Mouse (Mus musculus): ENCODE measurements around the gene Cd4. TPM values are rescaled to one million over a fixed set of nuclear protein-coding genes. Genes with fewer than 3 reads are reported as not detected.

Gene Cd4
- polyA plus RNA-seq, 1 experiment from 2014 or later: not detected

DNA sequence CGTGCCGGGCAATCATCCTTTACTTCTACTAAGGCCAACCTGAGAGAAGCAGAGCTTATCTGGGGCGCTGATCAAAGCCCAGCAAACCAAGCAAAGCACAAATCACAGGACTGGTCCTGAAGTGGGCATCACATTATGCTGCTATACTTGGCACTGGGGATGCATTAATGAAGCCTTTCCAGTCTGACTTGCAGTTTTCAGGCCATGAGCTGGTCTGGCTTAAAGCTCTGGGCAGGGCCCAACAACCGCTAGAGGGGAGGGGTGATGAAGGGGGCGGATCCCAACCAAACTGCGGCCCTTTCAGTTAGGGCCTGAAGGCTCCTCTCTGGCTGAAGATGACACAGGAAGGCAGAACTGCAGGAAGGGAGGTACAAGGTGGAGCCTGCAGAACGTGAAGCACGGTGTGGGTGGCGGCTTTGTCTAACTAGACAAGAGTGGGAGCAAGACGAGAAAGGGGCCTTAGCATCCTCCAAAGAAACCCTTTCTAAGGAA lies 59.9 kb downstream of the Cd4 start:
- Histone ChIP-seq H3K9me3 (ENCODE audit: control insufficient read depth, low read length) (no peaks in the 10 kb centered on the region), H3K36me3 (ENCODE audit: control insufficient read depth, insufficient read depth, low read length) (peaks cover 21% of the 10 kb centered on the region; the same call in 1 of the 2 replicates), H3K4me1 (ENCODE audit: control insufficient read depth, insufficient read depth, low read length) (peaks cover 6% of the 10 kb centered on the region; the same call in 1 of the 2 replicates), H3K4me3 (ENCODE audit: low read depth, low read length) (peak overlapping the region; percentile 71), H3K9ac (ENCODE audit: low read length) (peak overlapping the region; percentile 49), H3K27ac (replicated peaks; ENCODE audit: low read depth, low read length) (no peak overlapping the region), H3K4me2 (ENCODE audit: low read depth, severe bottlenecking) (peak overlapping the region; percentile 80), H3K27me3 (ENCODE audit: control insufficient read depth, insufficient read depth, low read length) (no peaks in the 10 kb centered on the region)
- ATAC-seq (ENCODE audit: insufficient number of reproducible peaks, low FRiP score, low TSS enrichment, low read depth): no peak
- DNase-seq (ENCODE audit: low spot score): no peak
- WGBS: 24% methylated on average over 10 of the region's 10 CpGs

DNA sequence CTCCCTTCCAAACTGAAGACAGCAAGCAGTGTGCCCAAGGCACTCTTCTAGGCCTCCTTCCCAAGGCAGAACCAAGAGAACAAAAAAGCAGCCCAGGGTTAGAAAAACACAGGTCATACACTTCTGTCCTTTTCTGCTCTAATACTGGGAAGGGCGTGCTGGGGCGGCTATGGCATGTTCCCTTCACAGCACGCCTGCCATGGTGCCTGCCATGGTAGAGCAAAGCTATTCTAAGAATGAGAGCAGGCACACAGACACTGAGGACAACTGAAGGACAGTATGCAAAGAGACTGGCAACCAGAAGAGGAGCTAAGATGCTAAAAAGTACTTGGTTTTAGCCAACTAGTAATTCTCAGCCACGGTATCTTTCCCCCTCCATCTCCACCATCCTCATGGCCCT lies 66.0 kb downstream of the Cd4 start:
- peaks cover 55% of the 10 kb centered on the region for H3K36me3 ChIP-seq (ENCODE audit: control insufficient read depth, insufficient read depth, low read length)
- over 99% methylated on average over 4 of the region's 4 CpGs for WGBS
- no peak for ATAC-seq (ENCODE audit: insufficient number of reproducible peaks, low FRiP score, low TSS enrichment, low read depth)

DNA sequence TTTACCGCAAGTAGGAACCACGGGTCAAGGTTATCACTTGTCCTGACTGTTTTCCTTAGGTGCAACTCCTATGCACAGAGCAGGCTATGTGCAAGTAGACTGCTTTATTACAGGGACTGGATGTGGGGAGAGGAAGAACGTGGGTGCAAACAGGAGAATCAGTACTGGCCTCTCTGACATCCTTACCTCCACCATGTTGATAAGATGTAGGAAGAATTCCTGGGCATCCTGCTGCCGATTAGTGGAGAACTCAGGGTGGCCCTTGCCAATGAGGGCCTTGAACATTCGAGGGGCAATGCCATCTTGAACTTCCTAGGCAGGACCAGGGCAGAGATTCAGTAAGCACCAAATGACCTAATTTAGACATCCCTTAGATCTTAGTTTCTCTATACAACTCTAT lies 67.1 kb downstream of the Cd4 start:
- WGBS: 91% methylated on average over 5 of the region's 5 CpGs

More for the DNA sequence above, 66.0 kb downstream of the Cd4 start:
- H3K4me2 ChIP-seq (ENCODE audit: low read depth, severe bottlenecking): no peak overlapping the region
- H3K4me1 ChIP-seq (ENCODE audit: control insufficient read depth, insufficient read depth, low read length): no peaks in the 10 kb centered on the region
- no peaks in the 10 kb centered on the region for H3K27me3 ChIP-seq (ENCODE audit: control insufficient read depth, insufficient read depth, low read length)
- no peak overlapping the region for H3K9ac ChIP-seq (ENCODE audit: low read length)
- no peak for DNase-seq (ENCODE audit: low spot score)
- H3K27ac ChIP-seq (replicated peaks; ENCODE audit: low read depth, low read length): no peak overlapping the region
- H3K9me3 ChIP-seq (ENCODE audit: control insufficient read depth, low read length): no peaks in the 10 kb centered on the region
- no peak overlapping the region for H3K4me3 ChIP-seq (ENCODE audit: low read depth, low read length)

DNA sequence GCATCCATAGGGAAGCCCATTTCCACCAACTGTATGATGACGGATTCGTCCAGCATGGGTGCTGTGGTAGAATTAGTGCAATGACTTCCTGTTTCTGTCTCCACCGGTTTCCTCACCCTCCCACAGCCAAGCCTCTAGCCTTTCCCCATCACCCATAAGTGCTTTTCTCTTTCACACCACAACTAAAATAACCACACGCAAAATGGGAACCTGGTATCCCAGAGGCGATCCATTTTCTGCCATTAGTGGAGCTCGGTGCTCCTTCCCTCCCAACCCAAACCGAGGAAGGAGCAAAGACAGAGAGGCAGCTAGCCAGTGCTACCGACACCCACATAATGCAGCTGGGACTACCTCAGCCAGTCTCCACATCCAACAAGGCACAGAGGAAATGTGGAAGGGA lies 70.0 kb downstream of the Cd4 start:
- ATAC-seq (ENCODE audit: insufficient number of reproducible peaks, low FRiP score, low TSS enrichment, low read depth): no peak
- H3K9ac ChIP-seq (ENCODE audit: low read length): no peak overlapping the region
- no peak overlapping the region for H3K4me3 ChIP-seq (ENCODE audit: low read depth, low read length)
- whole genome bisulfite sequencing: 96% methylated on average over 8 of the region's 8 CpGs
- peaks cover 46% of the 10 kb centered on the region for H3K36me3 ChIP-seq (ENCODE audit: control insufficient read depth, insufficient read depth, low read length)
- H3K27ac ChIP-seq (replicated peaks; ENCODE audit: low read depth, low read length): no peak overlapping the region
- H3K4me2 ChIP-seq (ENCODE audit: low read depth, severe bottlenecking): no peak overlapping the region
- no peaks in the 10 kb centered on the region for H3K9me3 ChIP-seq (ENCODE audit: control insufficient read depth, low read length)
- H3K27me3 ChIP-seq (ENCODE audit: control insufficient read depth, insufficient read depth, low read length): no peaks in the 10 kb centered on the region
- 0 out of 2 replicates have a peak, but pooled peaks cover 8% of the 10 kb centered on the region for H3K4me1 ChIP-seq (ENCODE audit: control insufficient read depth, insufficient read depth, low read length)
- no peak for DNase-seq (ENCODE audit: low spot score)

More for the DNA sequence above, 67.1 kb downstream of the Cd4 start:
- H3K9me3 ChIP-seq (ENCODE audit: control insufficient read depth, low read length): no peaks in the 10 kb centered on the region
- H3K9ac ChIP-seq (ENCODE audit: low read length): no peak overlapping the region
- no peak overlapping the region for H3K4me2 ChIP-seq (ENCODE audit: low read depth, severe bottlenecking)
- no peaks in the 10 kb centered on the region for H3K27me3 ChIP-seq (ENCODE audit: control insufficient read depth, insufficient read depth, low read length)
- DNase-seq (ENCODE audit: low spot score) (no peak), ATAC-seq (ENCODE audit: insufficient number of reproducible peaks, low FRiP score, low TSS enrichment, low read depth) (no peak)
- no peaks in the 10 kb centered on the region for H3K4me1 ChIP-seq (ENCODE audit: control insufficient read depth, insufficient read depth, low read length)
- H3K27ac ChIP-seq (replicated peaks; ENCODE audit: low read depth, low read length): no peak overlapping the region
- H3K36me3 ChIP-seq (ENCODE audit: control insufficient read depth, insufficient read depth, low read length): peaks cover 58% of the 10 kb centered on the region
- no peak overlapping the region for H3K4me3 ChIP-seq (ENCODE audit: low read depth, low read length)

DNA sequence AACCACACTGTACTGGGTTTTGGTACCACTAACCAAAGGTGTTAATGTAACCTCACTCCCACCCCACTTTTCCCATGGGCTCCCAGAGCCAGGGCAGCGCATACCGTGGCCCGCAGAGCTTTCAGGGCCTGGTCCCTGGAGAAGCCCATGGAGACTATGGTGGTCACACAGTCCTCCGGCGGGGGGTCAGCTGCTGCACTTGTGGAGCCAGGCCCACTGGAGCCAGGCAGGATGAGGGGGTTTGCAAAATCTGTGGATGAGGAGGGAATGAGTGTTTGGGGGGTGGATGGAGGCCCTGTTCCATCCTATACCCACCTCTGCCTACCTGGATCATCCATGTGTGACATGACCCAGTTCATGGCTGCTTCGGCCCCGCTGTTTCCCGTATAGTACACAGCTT lies 70.5 kb downstream of the Cd4 start:
- H3K27me3 ChIP-seq (ENCODE audit: control insufficient read depth, insufficient read depth, low read length): no peaks in the 10 kb centered on the region
- no peak overlapping the region for H3K4me3 ChIP-seq (ENCODE audit: low read depth, low read length)
- ATAC-seq (ENCODE audit: insufficient number of reproducible peaks, low FRiP score, low TSS enrichment, low read depth) (no peak), DNase-seq (ENCODE audit: low spot score) (no peak)
- H3K4me1 ChIP-seq (ENCODE audit: control insufficient read depth, insufficient read depth, low read length): 0 out of 2 replicates have a peak, but pooled peaks cover 8% of the 10 kb centered on the region
- peaks cover 47% of the 10 kb centered on the region for H3K36me3 ChIP-seq (ENCODE audit: control insufficient read depth, insufficient read depth, low read length)
- H3K4me2 ChIP-seq (ENCODE audit: low read depth, severe bottlenecking): no peak overlapping the region
- H3K9ac ChIP-seq (ENCODE audit: low read length): no peak overlapping the region
- H3K27ac ChIP-seq (replicated peaks; ENCODE audit: low read depth, low read length): no peak overlapping the region
- H3K9me3 ChIP-seq (ENCODE audit: control insufficient read depth, low read length): no peaks in the 10 kb centered on the region
- 98% methylated on average over 8 of the region's 8 CpGs for WGBS

DNA sequence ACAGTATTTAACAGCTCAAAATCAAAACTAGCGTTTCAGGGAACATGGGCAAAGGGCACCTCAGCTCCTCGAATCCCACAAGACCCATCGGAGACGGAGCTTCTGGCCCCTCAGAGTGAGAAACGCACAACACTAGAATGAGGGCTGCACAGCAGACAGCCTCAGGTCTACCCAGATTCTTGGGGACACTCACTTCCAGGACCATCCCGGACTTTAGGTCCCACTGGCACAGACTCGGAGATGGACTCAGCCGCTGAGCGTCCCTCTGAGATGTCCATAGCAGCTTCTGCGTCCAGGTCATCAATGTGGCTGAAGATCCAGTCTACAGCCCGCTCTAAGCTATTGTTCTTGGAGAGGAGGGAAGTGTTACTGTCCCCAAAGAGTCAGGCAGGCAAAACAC lies 70.9 kb downstream of the Cd4 start:
- H3K9me3 ChIP-seq (ENCODE audit: control insufficient read depth, low read length): no peaks in the 10 kb centered on the region
- H3K4me2 ChIP-seq (ENCODE audit: low read depth, severe bottlenecking): no peak overlapping the region

DNA sequence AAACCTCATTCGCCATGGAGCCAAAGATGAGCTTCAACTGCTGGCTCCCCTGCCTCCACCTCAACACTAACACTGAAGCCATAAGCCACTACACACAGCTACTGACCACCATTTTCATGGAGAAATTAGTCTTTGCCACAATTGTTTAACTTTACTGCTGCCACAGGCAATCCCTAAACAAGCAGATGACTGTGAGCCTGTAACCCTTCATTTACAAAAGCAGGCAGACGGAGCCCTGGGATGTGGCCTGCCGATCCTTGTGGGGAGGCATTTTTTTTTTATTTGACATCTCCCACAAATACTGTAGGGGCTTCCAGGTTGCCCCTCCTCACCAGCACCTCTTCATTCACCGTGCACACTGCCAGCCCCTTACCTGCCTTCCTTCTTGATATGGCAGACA lies 71.4 kb downstream of the Cd4 start:
- Histone ChIP-seq H3K27me3 (ENCODE audit: control insufficient read depth, insufficient read depth, low read length) (no peaks in the 10 kb centered on the region), H3K4me2 (ENCODE audit: low read depth, severe bottlenecking) (no peak overlapping the region), H3K9ac (ENCODE audit: low read length) (no peak overlapping the region), H3K36me3 (ENCODE audit: control insufficient read depth, insufficient read depth, low read length) (peaks cover 44% of the 10 kb centered on the region), H3K9me3 (ENCODE audit: control insufficient read depth, low read length) (no peaks in the 10 kb centered on the region), H3K4me3 (ENCODE audit: low read depth, low read length) (no peak overlapping the region), H3K4me1 (ENCODE audit: control insufficient read depth, insufficient read depth, low read length) (peaks cover 12% of the 10 kb centered on the region; the same call in 1 of the 2 replicates), H3K27ac (replicated peaks; ENCODE audit: low read depth, low read length) (no peak overlapping the region)
- ATAC-seq (ENCODE audit: insufficient number of reproducible peaks, low FRiP score, low TSS enrichment, low read depth) (no peak), DNase-seq (ENCODE audit: low spot score) (no peak)
- WGBS: 92% methylated on average over 4 of the region's 4 CpGs

More for the DNA sequence above, 70.9 kb downstream of the Cd4 start:
- no peak for ATAC-seq (ENCODE audit: insufficient number of reproducible peaks, low FRiP score, low TSS enrichment, low read depth)
- WGBS: 98% methylated on average over 11 of the region's 11 CpGs
- Histone ChIP-seq H3K4me1 (ENCODE audit: control insufficient read depth, insufficient read depth, low read length) (peaks cover 11% of the 10 kb centered on the region; the same call in 1 of the 2 replicates), H3K4me3 (ENCODE audit: low read depth, low read length) (no peak overlapping the region), H3K36me3 (ENCODE audit: control insufficient read depth, insufficient read depth, low read length) (peaks cover 43% of the 10 kb centered on the region), H3K27me3 (ENCODE audit: control insufficient read depth, insufficient read depth, low read length) (no peaks in the 10 kb centered on the region), H3K27ac (replicated peaks; ENCODE audit: low read depth, low read length) (no peak overlapping the region), H3K9ac (ENCODE audit: low read length) (no peak overlapping the region)
- no peak for DNase-seq (ENCODE audit: low spot score)

DNA sequence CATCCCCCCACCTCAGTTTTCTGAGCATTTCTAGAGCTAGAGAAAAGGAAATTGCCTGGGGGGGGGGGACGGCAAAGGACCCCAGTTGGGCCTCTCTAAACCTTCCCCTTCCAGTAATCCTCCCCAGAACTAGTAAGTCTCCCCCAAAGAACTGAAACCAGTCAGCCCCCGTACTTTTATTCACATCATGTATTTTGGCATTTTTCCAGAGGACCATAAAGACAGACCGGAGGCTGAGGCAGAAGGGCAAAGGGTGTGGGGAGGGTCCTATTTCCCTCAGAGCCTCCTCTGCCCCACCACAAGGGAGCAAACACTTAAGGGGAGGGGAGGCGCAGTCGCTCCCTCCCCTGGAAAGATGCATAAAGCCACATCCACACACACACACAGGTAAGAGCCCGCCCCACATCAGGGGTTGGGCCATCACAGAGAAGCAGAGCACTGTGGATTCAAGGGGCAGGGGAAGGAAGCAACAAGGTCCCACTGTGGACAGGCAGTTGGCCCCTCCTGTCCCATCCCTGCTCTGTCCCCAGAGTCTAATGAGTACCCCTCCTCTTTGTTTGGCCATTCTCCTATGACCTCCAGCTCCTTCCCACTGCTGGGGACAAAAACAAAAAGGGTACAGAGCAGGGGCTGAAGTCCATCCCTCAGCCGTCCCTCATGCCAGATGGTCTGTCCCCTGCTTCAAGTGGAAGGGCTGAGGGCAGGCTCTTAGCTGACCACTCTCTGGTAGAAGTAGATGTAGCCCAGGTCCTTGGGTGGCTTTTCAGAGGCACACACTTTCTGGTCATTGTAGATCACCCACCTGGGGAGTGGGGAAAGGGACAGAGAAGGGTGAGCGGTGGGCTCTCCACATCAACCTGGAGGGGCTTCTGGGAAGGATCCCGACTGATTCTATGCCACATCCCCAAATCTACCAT lies 72.9 kb downstream of the Cd4 start:
- H3K4me3 ChIP-seq (ENCODE audit: low read depth, low read length): no peak overlapping the region
- H3K27ac ChIP-seq (replicated peaks; ENCODE audit: low read depth, low read length): no peak overlapping the region
- H3K9ac ChIP-seq (ENCODE audit: low read length): no peak overlapping the region

More for the DNA sequence above, 72.9 kb downstream of the Cd4 start:
- peaks cover 38% of the 10 kb centered on the region for H3K36me3 ChIP-seq (ENCODE audit: control insufficient read depth, insufficient read depth, low read length)
- ATAC-seq (ENCODE audit: insufficient number of reproducible peaks, low FRiP score, low TSS enrichment, low read depth): no peak
- 71% methylated on average over 9 of the region's 9 CpGs for WGBS
- H3K4me2 ChIP-seq (ENCODE audit: low read depth, severe bottlenecking): no peak overlapping the region; the same call in 1 of the 2 replicates
- H3K9me3 ChIP-seq (ENCODE audit: control insufficient read depth, low read length): no peaks in the 10 kb centered on the region
- no peaks in the 10 kb centered on the region for H3K27me3 ChIP-seq (ENCODE audit: control insufficient read depth, insufficient read depth, low read length)
- no peak for DNase-seq (ENCODE audit: low spot score)
- peaks cover 12% of the 10 kb centered on the region; the same call in 1 of the 2 replicates for H3K4me1 ChIP-seq (ENCODE audit: control insufficient read depth, insufficient read depth, low read length)

Measured in limb, embryonic 11.5 days (tissue).